Mouse (Mus musculus) lung, embryonic 16.5 days (tissue): ENCODE measurements at regions not wholly inside any gene's neighbourhood (a gene's known extent, or its start where the extent isn't known, plus 50 kb on each side); places are given as distances from the start of the nearest gene placed in this dataset.

Source experiments
- ATAC-seq: fragments of 200-750 bp; cut with Nextera tagmentation; 2 replicates; pipeline ENCODE4 v1.8.0; 2017; ENCODE audit warnings: low read depth, mild to moderate bottlenecking, moderate library complexity
- H3K27ac ChIP-seq: fragments of 300-500 bp; sonication (generic); 2 replicates; pipeline ENCODE4 v1.5.1; 2014; ENCODE audit warnings: mild to moderate bottlenecking, control low read depth, low read length
- H3K27me3 ChIP-seq: fragments of 300-500 bp; sonication (generic); 2 replicates; pipeline ENCODE4 v1.6.1; 2014; ENCODE audit warnings: low read depth, low read length, mixed read lengths; ENCODE audit not compliant: control insufficient read depth, insufficient read depth
- H3K36me3 ChIP-seq: fragments of 300-500 bp; sonication (generic); 2 replicates; pipeline ENCODE4 v1.6.1; 2014; ENCODE audit warnings: low read length; ENCODE audit not compliant: control insufficient read depth, insufficient read depth
- H3K4me1 ChIP-seq: fragments of 300-500 bp; sonication (generic); replicated peaks from 2 replicates; pipeline ENCODE4 v1.6.1; 2014; ENCODE audit warnings: low read length, mixed read lengths; ENCODE audit not compliant: control insufficient read depth, insufficient read depth
- H3K4me2 ChIP-seq: fragments of 300-500 bp; sonication (generic); 2 replicates; pipeline ENCODE4 v1.6.1; 2014; ENCODE audit warnings: low read depth, low read length, control low read depth
- H3K4me3 ChIP-seq: fragments of 300-500 bp; sonication (generic); 2 replicates; pipeline ENCODE4 v1.5.1; 2014; ENCODE audit warnings: mild to moderate bottlenecking, low read length, control low read depth
- H3K9ac ChIP-seq: fragments of 300-500 bp; sonication (generic); 2 replicates; pipeline ENCODE4 v1.6.1; 2014; ENCODE audit warnings: low read length, control low read depth
- H3K9me3 ChIP-seq: fragments of 300-500 bp; sonication (generic); 2 replicates; pipeline ENCODE4 v1.6.1; 2016; ENCODE audit warnings: low read length; ENCODE audit not compliant: control insufficient read depth
- WGBS: fragments of 180-500 bp; shearing (Covaris S2); extraction: QIAGEN DNeasy Blood & Tissue Kit; methylation state at CpG from one replicate; pipeline ENCODE4 v1.1.7; 2014; 5-methylcytosine and 5-hydroxymethylcytosine counted together

DNA sequence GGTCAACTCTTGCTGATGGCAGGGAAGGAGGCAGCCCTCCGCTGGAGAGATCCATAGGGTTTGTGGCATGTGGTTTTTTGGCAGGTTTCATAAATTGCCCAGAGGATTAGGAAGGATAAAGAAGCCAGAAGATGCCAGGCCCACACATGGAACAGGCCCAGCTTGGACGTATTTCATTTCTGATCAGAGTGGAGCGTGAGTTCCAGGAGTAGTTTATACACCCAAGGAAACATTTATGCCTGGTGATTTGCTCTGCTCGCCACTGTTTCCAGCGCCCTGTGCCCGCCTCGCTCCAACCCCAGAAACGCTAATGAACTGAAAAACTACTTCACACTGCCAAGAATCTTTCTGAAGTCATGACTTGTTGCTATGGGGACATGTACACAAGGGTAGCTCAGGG is 53.0 kb upstream of the Lrp8 start:
- Histone ChIP-seq H3K27ac (no peak overlapping the region), H3K4me3 (no peak overlapping the region), H3K4me2 (no peak overlapping the region), H3K9ac (no peak overlapping the region), H3K4me1 (peaks cover 2% of the 10 kb centered on the region), H3K27me3 (no peaks in the 10 kb centered on the region), H3K36me3 (no peaks in the 10 kb centered on the region), H3K9me3 (no peaks in the 10 kb centered on the region)
- no peak for ATAC-seq
- 66% methylated on average over 8 of the region's 8 CpGs for whole genome bisulfite sequencing

DNA sequence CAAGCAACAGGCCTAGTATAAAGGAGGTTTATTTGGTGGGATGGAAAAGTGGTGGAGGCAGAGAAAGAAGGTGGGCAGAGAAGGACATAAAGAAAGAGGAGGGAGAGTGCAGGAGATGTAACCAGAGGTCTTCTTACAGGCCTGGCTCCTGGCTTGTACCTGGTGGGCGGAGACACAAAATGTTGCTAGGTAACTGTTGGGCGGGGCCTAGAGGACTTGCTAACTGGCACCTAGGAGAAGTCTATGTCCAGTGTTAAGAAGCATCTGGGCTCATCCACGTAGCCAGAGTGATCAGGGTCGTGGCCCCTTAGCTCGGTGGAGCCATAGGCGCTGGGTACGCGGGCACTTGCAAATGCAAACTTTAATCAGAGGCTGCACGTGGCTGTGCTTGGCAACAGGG is 52.0 kb upstream of the Lrp8 start:
- Histone ChIP-seq H3K36me3 (no peaks in the 10 kb centered on the region), H3K27me3 (no peaks in the 10 kb centered on the region), H3K4me1 (peaks cover 2% of the 10 kb centered on the region), H3K4me2 (no peak overlapping the region), H3K27ac (no peak overlapping the region), H3K9ac (no peak overlapping the region), H3K4me3 (no peak overlapping the region), H3K9me3 (no peaks in the 10 kb centered on the region)
- WGBS = 62% methylated on average over 9 of the region's 9 CpGs
- ATAC-seq = no peak
